Mouse (Mus musculus): ENCODE measurements around the gene Birc6.

Gene Birc6

GRCm38 (mm10) chr17:74527729-74528607 lies at the start of gene Birc6:
Gene Birc6, plus strand, starts transcription at chr17:74528295.
- DNase-seq, result peak; percentile 100

- DNase-seq, result no peak
These were observed 47.6 kb upstream of the Birc6 start for GRCm38 (mm10) chr17:74480361-74481069.

- peak; percentile 96 to 97 for DNase-seq
These were observed 38.8 kb upstream of the Birc6 start, which contains the start of gene Yipf4 for GRCm38 (mm10) chr17:74489024-74489900. Gene Yipf4, plus strand, starts transcription at chr17:74489493.

GRCm38 (mm10) chr17:74489901-74490220 lies 38.2 kb upstream of the Birc6 start:
- no peak for DNase-seq

GRCm38 (mm10) chr17:74491565-74491964 lies 36.5 kb upstream of the Birc6 start:
- DNase-seq, result no peak

GRCm38 (mm10) chr17:74500204-74500603 lies 27.9 kb upstream of the Birc6 start:
- DNase-seq, result no peak

- DNase-seq, result no peak
These were observed 27.0 kb upstream of the Birc6 start for GRCm38 (mm10) chr17:74501085-74501484.

- DNase-seq, result no peak
These were observed 20.2 kb upstream of the Birc6 start for GRCm38 (mm10) chr17:74507934-74508333.

GRCm38 (mm10) chr17:74508600-74508999 lies 19.5 kb upstream of the Birc6 start:
- no peak for DNase-seq

GRCm38 (mm10) chr17:74512308-74512707 lies 15.8 kb upstream of the Birc6 start:
- no peak for DNase-seq

- no peak for DNase-seq
These were observed 5.0 kb upstream of the Birc6 start for GRCm38 (mm10) chr17:74522797-74523723.

- DNase-seq, result no peak
These were observed 2.0 kb upstream of the Birc6 start for GRCm38 (mm10) chr17:74526117-74526516.

- DNase-seq, result no peak
These were observed 1.1 kb upstream of the Birc6 start for GRCm38 (mm10) chr17:74526806-74527653.

GRCm38 (mm10) chr17:74528648-74529532 lies 795 bp downstream of the Birc6 start:
- DNase-seq, result peak; percentile 71 to 73

GRCm38 (mm10) chr17:74529533-74529824 lies 1.4 kb downstream of the Birc6 start:
- DNase-seq, result no peak

- DNase-seq, result no peak
These were observed 6.9 kb downstream of the Birc6 start for GRCm38 (mm10) chr17:74534971-74535370.

GRCm38 (mm10) chr17:74537526-74537925 lies 9.4 kb downstream of the Birc6 start:
- DNase-seq, result no peak

GRCm38 (mm10) chr17:74543615-74544014 lies 15.5 kb downstream of the Birc6 start:
- DNase-seq, result no peak

GRCm38 (mm10) chr17:74554118-74554517 lies 26.0 kb downstream of the Birc6 start:
- no peak for DNase-seq

- DNase-seq, result no peak
These were observed 31.8 kb downstream of the Birc6 start for GRCm38 (mm10) chr17:74559891-74560290.

Data from kidney, postnatal 4 days (tissue).